22 mouse cellular contexts compared by ENCODE assay signal in the genomic region with DNA sequence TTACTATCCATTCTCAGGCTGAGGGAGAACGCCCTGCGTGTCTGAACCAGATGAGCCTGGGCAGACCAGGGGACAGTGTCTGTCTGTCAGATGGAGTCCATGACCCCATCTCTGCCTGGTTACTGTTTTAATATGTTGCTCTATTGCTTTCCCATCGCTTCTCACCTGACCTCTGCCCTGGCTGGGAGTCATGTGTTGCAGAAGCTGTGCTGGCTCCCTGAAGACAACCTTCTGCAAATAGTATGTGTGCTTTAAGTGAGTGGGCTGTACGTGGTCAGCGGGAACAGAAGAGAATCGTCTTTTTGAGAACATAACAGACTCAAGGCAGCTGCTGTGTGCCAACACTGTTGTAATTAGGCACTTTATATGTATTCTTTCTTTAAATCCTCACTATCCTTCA. TPM values are rescaled to one million over a fixed set of nuclear protein-coding genes. Genes with fewer than 3 reads are reported as not detected.
DNase-seq lines count a peak whose midpoint lies in the region; ATAC-seq and TF ChIP-seq lines count a peak whose summit lies in the region.
"Had no signal": no experiment of that assay in that cellular context is flagged by ENCODE, and none has a peak within 500 bp of the region (broad histone marks: within the 10 kb centered on the region; RNA-seq: fewer than 3 reads in every experiment).

No protein-coding gene starts in this region.

- H3K79me2 ChIP-seq in liver, adult 2 months (ENCODE audit: control insufficient read depth, insufficient read depth, low read length), result no peaks in the 10 kb centered on the region

- no peaks in the 10 kb centered on the region for H3K4me1 ChIP-seq in liver, adult 2 months (ENCODE audit: control insufficient read depth, insufficient read depth, low read length)
- H3K4me1 ChIP-seq in liver, embryonic 11.5 days (replicated peaks; ENCODE audit: control insufficient read depth, insufficient read depth, low read length), result peaks cover 3% of the 10 kb centered on the region; the same call in 1 of the 2 replicates
- no peaks in the 10 kb centered on the region for H3K4me1 ChIP-seq in lung, postnatal 0 days (ENCODE audit: insufficient read depth, low read depth, low read length)
- peaks cover 6% of the 10 kb centered on the region for H3K4me1 ChIP-seq in brown adipose tissue, adult 24 weeks (ENCODE audit: control insufficient read depth, insufficient read depth, insufficient read length, low read length)
- H3K4me1 ChIP-seq: embryonic facial prominence, embryonic 15.5 days had no signal

- no peak for ATAC-seq in liver, embryonic 11.5 days (replicated peaks; ENCODE audit: low FRiP score)
- peak; percentile 57 for ATAC-seq in lung, postnatal 0 days
- no peak for ATAC-seq in megakaryocyte, adult 5-6 weeks (ENCODE audit: poor library complexity, severe bottlenecking)
- ATAC-seq: forebrain, embryonic 14.5 days; forebrain, embryonic 16.5 days had no signal

- 41% methylated on average over 6 of the region's 6 CpGs for WGBS in liver, adult 2 months
- 76% methylated on average over 6 of the region's 6 CpGs for WGBS in liver, embryonic 11.5 days
- WGBS in lung, postnatal 0 days, result 43% methylated on average over 6 of the region's 6 CpGs

- H3K4me2 ChIP-seq in liver, embryonic 11.5 days, result no peak overlapping the region
- no peak overlapping the region for H3K4me2 ChIP-seq in lung, postnatal 0 days (replicated peaks; ENCODE audit: low read depth, low read length)
- H3K4me2 ChIP-seq: embryonic facial prominence, embryonic 13.5 days; embryonic facial prominence, embryonic 15.5 days; forebrain, embryonic 12.5 days had no signal

- H3K27me3 ChIP-seq in liver, adult 2 months (ENCODE audit: control insufficient read depth, insufficient read depth, low read length), result no peaks in the 10 kb centered on the region
- no peaks in the 10 kb centered on the region for H3K27me3 ChIP-seq in liver, embryonic 11.5 days (replicated peaks; ENCODE audit: control insufficient read depth, insufficient read depth, low read length)
- H3K27me3 ChIP-seq in lung, postnatal 0 days (replicated peaks; ENCODE audit: insufficient read depth, low read length), result no peaks in the 10 kb centered on the region
- H3K27me3 ChIP-seq: embryonic facial prominence, embryonic 13.5 days; embryonic facial prominence, embryonic 15.5 days; forebrain, embryonic 12.5 days had no signal

- H3K4me3 ChIP-seq in liver, adult 2 months (ENCODE audit: insufficient read depth, low read depth, low read length), result no peak overlapping the region
- no peak overlapping the region for H3K4me3 ChIP-seq in liver, embryonic 11.5 days (ENCODE audit: low read depth, low read length)
- no peak overlapping the region for H3K4me3 ChIP-seq in lung, postnatal 0 days (ENCODE audit: low read depth, low read length)
- H3K4me3 ChIP-seq in brown adipose tissue, adult 24 weeks (ENCODE audit: insufficient read depth, low read depth, low read length), result no peak overlapping the region
- H3K4me3 ChIP-seq: embryonic facial prominence, embryonic 13.5 days; embryonic facial prominence, embryonic 15.5 days; erythroblast, embryonic 14.5 days; forebrain, embryonic 10.5 days; forebrain, embryonic 12.5 days had no signal

- TF ChIP-seq POLR2A in liver, adult 2 months (IDR thresholded peaks at IDR 0.05; ENCODE audit: extremely low read depth, insufficient read depth, low read length), result no peak

- H3K9me3 ChIP-seq in liver, embryonic 11.5 days (ENCODE audit: control insufficient read depth, low read length), result no peaks in the 10 kb centered on the region
- H3K9me3 ChIP-seq in lung, postnatal 0 days (ENCODE audit: low read length), result no peaks in the 10 kb centered on the region
- H3K9me3 ChIP-seq: embryonic facial prominence, embryonic 13.5 days; embryonic facial prominence, embryonic 15.5 days; forebrain, embryonic 10.5 days; forebrain, embryonic 12.5 days had no signal

- TF ChIP-seq CTCF in liver, adult 2 months (IDR thresholded peaks at IDR 0.05; ENCODE audit: low read depth, low read length), result no peak
- no peak for TF ChIP-seq CTCF in lung, postnatal 0 days (IDR thresholded peaks at IDR 0.05)

- peak; percentile 24 for DNase-seq in liver, adult 2 months (ENCODE audit: extremely low read depth, low read depth, low spot score)
- DNase-seq in liver, embryonic 11.5 days (ENCODE audit: low spot score), result no peak
- peak; percentile 33 for DNase-seq in lung, postnatal 0 days (ENCODE audit: low spot score)
- DNase-seq in lung, postnatal 4 days, result no peak
- DNase-seq in layer of hippocampus, adult 9-11 months, result no peak
- DNase-seq: adrenal gland, postnatal 14 days; cerebellum, adult 11 months; cerebellum, adult 18-20 months; cerebellum, adult 8-10 months; cerebellum, adult 9-11 months; cerebellum, postnatal 14 days; cerebellum, postnatal 36 days; embryo, embryonic 11 days had no signal

- peaks cover 6% of the 10 kb centered on the region for H3K36me3 ChIP-seq in liver, adult 2 months (ENCODE audit: control insufficient read depth, insufficient read depth, low read length)
- H3K36me3 ChIP-seq in liver, embryonic 11.5 days (ENCODE audit: control insufficient read depth, insufficient read depth, low read length), result no peaks in the 10 kb centered on the region
- H3K36me3 ChIP-seq in lung, postnatal 0 days (ENCODE audit: insufficient read depth, low read length), result no peaks in the 10 kb centered on the region; the same call in 1 of the 2 replicates

- H3K27ac ChIP-seq in liver, adult 2 months (replicated peaks; ENCODE audit: insufficient read depth, low read depth, low read length), result no peak overlapping the region
- H3K27ac ChIP-seq in liver, embryonic 11.5 days (ENCODE audit: low read depth, low read length), result no peak overlapping the region
- no peak overlapping the region for H3K27ac ChIP-seq in lung, postnatal 0 days (ENCODE audit: low read length)
- peak overlapping the region; percentile 47; the same call in 1 of the 2 replicates for H3K27ac ChIP-seq in brown adipose tissue, adult 24 weeks (replicated peaks; ENCODE audit: low read depth, low read length)
- H3K27ac ChIP-seq: embryonic facial prominence, embryonic 13.5 days; embryonic facial prominence, embryonic 15.5 days; forebrain, embryonic 10.5 days; forebrain, embryonic 12.5 days had no signal

- TF ChIP-seq EP300 in lung, postnatal 0 days (IDR thresholded peaks at IDR 0.05), result no peak

- H3K9ac ChIP-seq in liver, adult 2 months (ENCODE audit: low read depth, low read length), result no peak overlapping the region
- no peak overlapping the region for H3K9ac ChIP-seq in liver, embryonic 11.5 days (ENCODE audit: low read depth, low read length)
- H3K9ac ChIP-seq in lung, postnatal 0 days (replicated peaks; ENCODE audit: low read depth), result no peak overlapping the region
- H3K9ac ChIP-seq: embryonic facial prominence, embryonic 13.5 days; embryonic facial prominence, embryonic 15.5 days; forebrain, embryonic 12.5 days had no signal

RNA-seq across cellular contexts. Expression of a gene that starts 47.0 kb away (rescaled TPM):
- total RNA-seq in liver, adult 2 months (2014; rRNA removed), result 14.4 and 15.2 TPM in 2 replicates
- 9.9 and 10.1 TPM in 2 replicates for polyA plus RNA-seq in liver, adult 2 months (2012; rRNA removed)
- 56.3 and 65.0 TPM in 2 replicates for polyA plus RNA-seq in liver, embryonic 11.5 days (2014; fragmentation: Nextera tagmentation; extraction: Ambion mirVana)
- polyA plus RNA-seq in lung, postnatal 0 days (2015; fragmentation: Nextera tagmentation; extraction: Ambion mirVana), result 28.5 and 30.8 TPM in 2 replicates
- polyA plus RNA-seq in brown adipose tissue, adult 24 weeks (2012; ENCODE audit: insufficient read depth, insufficient read length, missing spikeins), result 13.4 and 14.8 TPM in 2 replicates
- total RNA-seq in megakaryocyte, adult 5-6 weeks (2015), result 13.5 and 20.0 TPM in 2 replicates
- total RNA-seq in megakaryocyte, adult 5-6 weeks (2017), result 35.2 and 35.9 TPM in 2 replicates

Comparison
In these comparisons a context has a peak if more than half of its experiments do, and no peak if none do; other contexts are left out.
1. DNase-seq: peak in liver, adult 2 months (single experiment) and lung, postnatal 0 days (single experiment); none in liver, embryonic 11.5 days (single experiment), lung, postnatal 4 days (0 of 2) and layer of hippocampus, adult 9-11 months (single experiment).